Mouse (Mus musculus) midbrain, embryonic 14.5 days (tissue): Measurements from ENCODE around the gene Polr1a. TPM values are rescaled to one million over a fixed set of nuclear protein-coding genes. Genes with fewer than 3 reads are reported as not detected.

Experiments used
- ATAC-seq: fragments of 200-750 bp; cut with Nextera tagmentation; 2 replicates; pipeline ENCODE4 v1.8.0; 2017; ENCODE audit warnings: moderate number of reproducible peaks, moderate library complexity; ENCODE audit not compliant: low FRiP score, low TSS enrichment
- DNase-seq: peaks from one replicate; pipeline ENCODE4 v3.0.0-alpha.2; 2015
- H3K27ac ChIP-seq: fragments of 300-500 bp; sonication (generic); replicated peaks from 2 replicates; pipeline ENCODE4 v1.5.1; 2014; ENCODE audit warnings: mild to moderate bottlenecking, low read depth, low read length, moderate library complexity
- H3K27me3 ChIP-seq: fragments of 300-500 bp; sonication (generic); 2 replicates; pipeline ENCODE4 v1.6.1; 2014; ENCODE audit warnings: low read length, control low read depth, mixed read lengths; ENCODE audit not compliant: control insufficient read depth, insufficient read depth
- H3K36me3 ChIP-seq: fragments of 300-500 bp; sonication (generic); 2 replicates; pipeline ENCODE4 v1.6.1; 2014; ENCODE audit warnings: low read length, control low read depth; ENCODE audit not compliant: control insufficient read depth, insufficient read depth
- H3K4me1 ChIP-seq: fragments of 300-500 bp; sonication (generic); 2 replicates; pipeline ENCODE4 v1.6.1; 2014; ENCODE audit warnings: mild to moderate bottlenecking, antibody characterized with exemption, low read length, control low read depth; ENCODE audit not compliant: control insufficient read depth, insufficient read depth
- H3K4me2 ChIP-seq: fragments of 300-500 bp; sonication (generic); 2 replicates; pipeline ENCODE4 v1.6.1; 2014; ENCODE audit warnings: mild to moderate bottlenecking, low read length, moderate library complexity
- H3K4me3 ChIP-seq: fragments of 300-500 bp; sonication (generic); replicated peaks from 2 replicates; pipeline ENCODE4 v1.5.1; 2014; ENCODE audit warnings: low read depth, low read length
- H3K9ac ChIP-seq: fragments of 300-500 bp; sonication (generic); replicated peaks from 2 replicates; pipeline ENCODE4 v1.6.1; 2014; ENCODE audit warnings: mild to moderate bottlenecking, low read length, moderate library complexity
- H3K9me3 ChIP-seq: fragments of 300-500 bp; sonication (generic); 2 replicates; pipeline ENCODE4 v1.6.1; 2016; ENCODE audit warnings: low read length, control low read depth, mixed read lengths; ENCODE audit not compliant: control insufficient read depth
- WGBS: fragments of 180-500 bp; shearing (Covaris S2); extraction: QIAGEN DNeasy Blood & Tissue Kit; methylation state at CpG from one replicate; pipeline ENCODE4 v1.1.7; 2014; 5-methylcytosine and 5-hydroxymethylcytosine counted together
- polyA plus RNA-seq: library from polyadenylated mRNA; unstranded; fragments of >200 nt; fragmentation: Nextera tagmentation; extraction: Ambion mirVana; gene quantifications from 2 replicates; pipeline ENCODE4 v1.2.1, GENCODE M21; 2014

The Polr1a gene
- polyA plus RNA-seq, 1 experiment from 2014 or later = 17.4 TPM

DNA sequence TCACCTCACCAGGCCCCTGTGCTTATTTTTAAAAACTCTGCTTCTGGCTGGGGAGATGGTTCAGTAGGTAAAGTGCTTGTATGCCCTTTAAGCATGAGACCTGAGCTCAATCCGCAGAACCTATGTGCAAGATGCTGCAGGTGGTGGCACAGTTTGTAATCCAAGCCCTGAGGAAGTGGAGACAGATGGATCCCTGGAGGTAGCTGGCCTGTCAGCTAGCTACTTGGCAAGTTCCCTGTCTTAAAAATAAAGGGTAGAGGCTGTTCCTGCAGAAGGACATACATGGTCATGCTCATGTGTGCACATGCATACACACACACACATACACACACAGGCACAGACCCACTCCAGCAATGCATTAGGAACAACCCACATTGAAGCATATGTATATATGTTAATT lies 88.4 kb downstream of the Polr1a start:
- no peaks in the 10 kb centered on the region for H3K36me3 ChIP-seq
- H3K4me3 ChIP-seq = no peak overlapping the region
- no peaks in the 10 kb centered on the region for H3K4me1 ChIP-seq
- no peak for ATAC-seq
- no peaks in the 10 kb centered on the region; the same call in 1 of the 2 replicates for H3K9me3 ChIP-seq
- H3K27ac ChIP-seq = no peak overlapping the region
- no peak for DNase-seq
- H3K4me2 ChIP-seq = no peak overlapping the region
- 93% methylated on average over 1 of the region's 1 CpGs for WGBS
- no peaks in the 10 kb centered on the region for H3K27me3 ChIP-seq
- no peak overlapping the region for H3K9ac ChIP-seq

DNA sequence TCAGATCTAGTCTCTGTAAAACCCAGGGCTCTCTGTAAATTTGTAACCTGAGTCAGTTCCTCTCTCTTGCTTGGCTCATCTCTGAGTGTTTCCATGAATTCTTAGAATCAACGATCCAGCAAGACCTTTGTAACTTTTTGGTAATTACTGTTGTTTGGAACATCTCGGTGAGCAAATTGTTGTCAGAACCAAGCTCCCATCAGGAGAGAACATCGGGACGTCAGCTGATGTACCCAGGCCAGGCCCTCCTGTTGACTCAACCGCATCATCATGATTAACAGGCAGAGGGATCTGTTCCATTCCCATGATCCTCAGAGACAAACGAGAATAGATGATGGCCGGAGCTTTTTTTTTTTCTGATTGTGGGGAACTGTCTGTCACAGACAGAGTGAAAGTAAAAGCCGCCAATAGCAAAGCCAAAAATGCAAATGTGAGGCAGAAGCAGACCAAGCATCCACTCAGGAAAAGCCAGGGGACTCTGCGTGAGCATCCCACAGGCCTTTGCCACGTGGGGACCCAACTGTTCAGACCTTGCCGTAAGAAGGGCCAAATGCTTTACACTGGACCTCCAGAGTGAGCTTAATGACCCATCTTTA lies 91.2 kb downstream of the Polr1a start:
- ATAC-seq = no peak
- Histone ChIP-seq H3K9me3 (no peaks in the 10 kb centered on the region; the same call in 1 of the 2 replicates), H3K27ac (no peak overlapping the region), H3K4me1 (no peaks in the 10 kb centered on the region), H3K36me3 (no peaks in the 10 kb centered on the region), H3K4me2 (no peak overlapping the region), H3K9ac (no peak overlapping the region), H3K4me3 (no peak overlapping the region), H3K27me3 (no peaks in the 10 kb centered on the region)
- no peak for DNase-seq
- WGBS = 81% methylated on average over 11 of the region's 11 CpGs

DNA sequence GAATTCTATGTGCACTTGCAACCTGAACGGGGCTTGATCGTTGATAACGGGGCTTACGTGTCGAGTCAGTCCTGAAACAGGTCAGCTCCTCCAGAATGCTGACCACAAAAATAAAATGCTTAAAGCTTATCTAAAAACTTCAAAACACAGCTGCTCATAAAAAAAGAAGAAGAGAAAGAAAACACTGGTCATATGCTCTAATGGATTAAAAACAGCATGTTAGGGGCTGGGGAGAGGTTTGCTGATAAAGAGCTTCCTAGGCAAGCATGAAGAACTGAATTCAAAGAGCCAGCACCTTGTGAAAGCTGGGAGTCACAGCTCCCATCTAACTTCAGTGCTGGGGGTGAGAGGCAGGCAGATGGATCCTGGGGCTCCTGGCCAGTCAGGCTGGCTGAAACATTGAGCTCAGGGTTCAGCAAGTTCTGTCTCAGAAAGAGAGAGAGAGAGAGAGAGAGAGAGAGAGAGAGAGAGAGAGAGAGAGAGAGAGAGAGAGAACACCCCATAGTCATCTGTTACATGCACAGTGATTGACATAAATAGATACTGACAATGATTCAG lies 92.4 kb downstream of the Polr1a start:
- no peak overlapping the region for H3K9ac ChIP-seq
- ATAC-seq (no peak), DNase-seq (no peak)
- no peaks in the 10 kb centered on the region; the same call in 1 of the 2 replicates for H3K9me3 ChIP-seq
- WGBS = 97% methylated on average over 5 of the region's 5 CpGs
- H3K4me3 ChIP-seq = no peak overlapping the region
- H3K4me2 ChIP-seq = no peak overlapping the region
- no peaks in the 10 kb centered on the region for H3K4me1 ChIP-seq
- no peaks in the 10 kb centered on the region for H3K36me3 ChIP-seq
- H3K27me3 ChIP-seq = no peaks in the 10 kb centered on the region
- H3K27ac ChIP-seq = no peak overlapping the region

DNA sequence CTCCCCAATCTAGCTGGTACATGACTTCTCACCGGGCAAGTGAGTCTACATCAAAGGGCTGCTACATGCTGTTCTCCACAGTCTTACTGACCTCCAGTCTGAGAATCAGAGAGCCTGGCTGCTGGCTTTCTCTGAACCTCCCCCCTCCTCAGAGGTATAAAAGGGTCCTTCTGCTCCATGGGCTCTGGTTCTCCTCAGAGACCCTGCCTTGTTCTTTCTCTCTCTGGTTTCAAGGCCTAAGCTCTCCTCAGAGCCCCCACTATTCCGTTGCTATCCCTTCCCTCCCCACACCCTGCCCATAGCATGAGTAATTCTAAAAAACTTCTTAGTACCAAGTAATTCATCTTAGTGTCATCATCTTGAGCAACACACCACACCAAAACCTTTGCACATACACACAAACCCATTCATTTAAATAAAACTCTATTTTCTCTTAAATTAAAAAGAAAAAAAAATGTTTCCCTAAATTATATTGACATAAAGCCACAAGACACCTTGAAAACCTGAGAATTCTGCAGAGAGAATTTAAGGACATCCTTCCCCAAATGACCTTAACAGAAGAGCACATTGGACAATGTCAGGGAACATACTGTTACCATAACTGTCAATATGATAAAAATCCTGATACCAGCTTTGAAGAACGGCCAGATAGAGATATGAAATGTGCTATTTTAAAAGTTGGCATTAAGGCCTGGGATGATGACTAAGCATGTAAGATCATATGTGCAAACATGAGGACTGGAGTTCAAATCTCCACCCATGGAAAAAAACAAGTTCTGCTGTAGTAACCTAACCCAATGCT lies 98.8 kb downstream of the Polr1a start:
- no peak overlapping the region for H3K4me3 ChIP-seq
- H3K9me3 ChIP-seq = no peaks in the 10 kb centered on the region
- H3K4me1 ChIP-seq = no peaks in the 10 kb centered on the region
- ATAC-seq = no peak
- 86% methylated on average over 3 of the region's 3 CpGs for WGBS
- H3K27ac ChIP-seq = no peak overlapping the region
- no peaks in the 10 kb centered on the region for H3K36me3 ChIP-seq
- H3K27me3 ChIP-seq = no peaks in the 10 kb centered on the region
- no peak overlapping the region for H3K9ac ChIP-seq
- DNase-seq = no peak
- H3K4me2 ChIP-seq = no peak overlapping the region

DNA sequence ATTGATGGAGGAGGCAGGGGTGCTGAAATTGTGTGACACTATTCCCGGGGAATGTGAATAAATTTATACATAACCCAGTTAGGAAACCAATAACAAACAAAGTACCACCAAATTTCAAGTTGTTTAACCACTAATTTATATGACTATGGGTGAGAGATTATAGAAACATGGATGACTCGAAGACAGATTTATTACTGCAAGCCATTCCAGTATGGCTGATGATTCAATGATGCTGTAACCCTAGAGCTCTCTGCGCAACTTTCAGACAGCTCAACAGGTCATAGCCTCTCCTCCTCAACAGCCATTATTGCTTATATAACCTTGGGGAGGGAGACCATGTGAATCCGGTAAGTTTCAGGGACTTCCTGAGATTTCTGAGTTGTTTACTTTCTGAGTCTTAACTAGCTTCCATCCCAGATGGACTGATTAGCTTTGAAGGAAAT lies 99.4 kb downstream of the Polr1a start:
- Histone ChIP-seq H3K9me3 (no peaks in the 10 kb centered on the region), H3K4me3 (no peak overlapping the region), H3K27ac (no peak overlapping the region), H3K4me1 (no peaks in the 10 kb centered on the region), H3K36me3 (no peaks in the 10 kb centered on the region), H3K4me2 (no peak overlapping the region), H3K27me3 (no peaks in the 10 kb centered on the region), H3K9ac (no peak overlapping the region)
- ATAC-seq = no peak
- DNase-seq = no peak
- 89% methylated on average over 4 of the region's 4 CpGs for WGBS

DNA sequence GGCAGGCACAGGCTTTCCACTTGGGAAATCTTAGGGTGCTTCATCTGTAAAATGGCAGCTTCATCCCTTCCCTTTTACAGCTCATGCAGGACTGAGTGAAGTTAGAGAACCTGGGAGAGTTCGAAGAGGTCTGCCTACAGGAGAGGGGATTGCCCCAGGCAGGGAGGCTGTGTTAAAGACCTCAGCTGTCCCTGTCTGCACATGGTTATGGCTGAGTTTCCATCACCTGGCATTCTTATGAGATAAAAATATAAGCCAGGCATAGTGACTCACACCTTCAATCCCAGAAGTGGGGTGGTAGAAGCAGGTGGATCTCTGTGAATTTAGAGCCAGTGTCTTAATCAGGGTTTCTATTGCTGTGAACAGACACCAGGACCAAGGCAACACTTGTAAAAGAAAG lies 100.6 kb downstream of the Polr1a start:
- H3K4me3 ChIP-seq = no peak overlapping the region
- no peak overlapping the region for H3K27ac ChIP-seq
- no peaks in the 10 kb centered on the region for H3K4me1 ChIP-seq
- no peak for ATAC-seq
- no peak overlapping the region for H3K9ac ChIP-seq
- H3K27me3 ChIP-seq = no peaks in the 10 kb centered on the region
- 81% methylated on average over 1 of the region's 1 CpGs for WGBS
- H3K36me3 ChIP-seq = no peaks in the 10 kb centered on the region
- H3K9me3 ChIP-seq = no peaks in the 10 kb centered on the region
- H3K4me2 ChIP-seq = no peak overlapping the region
- DNase-seq = no peak

DNA sequence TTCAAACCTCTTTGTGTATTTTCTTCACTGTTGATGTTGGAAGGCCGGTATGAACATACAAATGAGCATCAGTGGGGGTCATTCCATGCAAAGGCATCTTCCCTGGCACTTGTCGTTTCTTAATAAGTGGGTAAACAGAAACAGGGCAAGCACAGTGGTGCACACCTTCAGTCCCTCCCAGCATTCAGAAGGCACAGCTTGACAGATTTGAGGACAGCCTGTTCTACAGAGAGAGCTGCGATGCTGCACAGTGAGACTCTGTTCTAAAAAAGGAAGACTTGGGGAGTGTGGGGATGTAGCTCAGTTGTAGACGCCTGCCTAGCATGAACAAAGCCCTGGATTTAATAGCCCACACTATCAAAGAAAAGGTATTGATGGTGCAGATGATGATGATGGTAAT lies 105.2 kb downstream of the Polr1a start:
- Histone ChIP-seq H3K27ac (no peak overlapping the region), H3K9ac (no peak overlapping the region), H3K4me3 (no peak overlapping the region), H3K27me3 (no peaks in the 10 kb centered on the region), H3K9me3 (no peaks in the 10 kb centered on the region), H3K4me1 (no peaks in the 10 kb centered on the region), H3K36me3 (no peaks in the 10 kb centered on the region), H3K4me2 (no peak overlapping the region)
- ATAC-seq = no peak
- DNase-seq = no peak
- WGBS = 53% methylated on average over 4 of the region's 4 CpGs

DNA sequence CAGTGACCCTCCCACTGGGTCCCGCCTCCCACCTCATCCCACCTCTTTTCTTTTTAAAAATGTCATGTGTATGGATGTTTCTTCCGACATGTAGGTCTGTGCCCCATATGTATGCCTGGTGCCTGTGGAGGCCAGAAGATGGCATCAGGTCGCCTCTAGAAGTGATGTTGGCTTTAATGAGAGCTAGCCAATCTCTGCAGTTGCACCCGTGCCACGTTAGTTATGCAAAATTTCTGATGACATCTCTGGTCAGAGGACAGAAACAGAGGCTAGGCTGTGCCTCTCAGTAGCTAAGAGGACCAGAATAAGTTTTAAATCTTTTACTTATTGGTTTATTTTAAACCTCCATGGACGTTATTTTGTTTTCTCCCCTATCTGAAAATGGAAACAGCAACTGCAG lies 109.2 kb downstream of the Polr1a start:
- no peak overlapping the region for H3K9ac ChIP-seq
- H3K4me3 ChIP-seq = no peak overlapping the region
- no peaks in the 10 kb centered on the region for H3K27me3 ChIP-seq
- 83% methylated on average over 6 of the region's 6 CpGs for WGBS
- no peaks in the 10 kb centered on the region for H3K9me3 ChIP-seq
- no peak overlapping the region for H3K27ac ChIP-seq
- no peaks in the 10 kb centered on the region for H3K36me3 ChIP-seq
- H3K4me1 ChIP-seq = no peaks in the 10 kb centered on the region
- ATAC-seq = no peak
- no peak overlapping the region for H3K4me2 ChIP-seq
- DNase-seq = no peak

DNA sequence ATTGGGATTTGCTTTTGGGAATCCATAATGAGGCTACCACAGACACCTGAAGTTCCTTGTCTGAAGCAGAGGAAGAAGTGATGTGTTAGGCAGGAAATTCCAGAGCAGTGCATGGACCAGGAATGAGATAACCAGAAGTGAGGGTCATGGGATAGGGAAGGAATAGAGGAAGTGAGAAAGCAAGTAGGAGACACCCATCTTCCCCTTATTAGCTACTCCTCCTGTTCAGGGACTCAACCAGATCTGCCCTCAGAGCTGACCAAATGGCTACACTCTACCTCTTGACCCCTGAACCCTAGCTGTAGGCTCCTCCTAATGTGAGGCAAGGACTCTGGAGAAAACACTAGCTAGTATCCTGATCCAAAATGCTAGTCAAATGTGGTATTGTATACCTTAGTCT lies 116.6 kb downstream of the Polr1a start:
- Histone ChIP-seq H3K9me3 (no peaks in the 10 kb centered on the region), H3K27me3 (no peaks in the 10 kb centered on the region), H3K36me3 (no peaks in the 10 kb centered on the region), H3K4me2 (no peak overlapping the region), H3K4me3 (no peak overlapping the region), H3K4me1 (no peaks in the 10 kb centered on the region), H3K9ac (no peak overlapping the region), H3K27ac (no peak overlapping the region)
- no peak for DNase-seq
- ATAC-seq = no peak
